Mouse (Mus musculus): ENCODE data around the gene Igf1.

The Igf1 gene

GRCm38 (mm10) chr10:87861104-87861455 is 3.0 kb downstream of the Igf1 start:
- no peak for DNase-seq

DNA sequence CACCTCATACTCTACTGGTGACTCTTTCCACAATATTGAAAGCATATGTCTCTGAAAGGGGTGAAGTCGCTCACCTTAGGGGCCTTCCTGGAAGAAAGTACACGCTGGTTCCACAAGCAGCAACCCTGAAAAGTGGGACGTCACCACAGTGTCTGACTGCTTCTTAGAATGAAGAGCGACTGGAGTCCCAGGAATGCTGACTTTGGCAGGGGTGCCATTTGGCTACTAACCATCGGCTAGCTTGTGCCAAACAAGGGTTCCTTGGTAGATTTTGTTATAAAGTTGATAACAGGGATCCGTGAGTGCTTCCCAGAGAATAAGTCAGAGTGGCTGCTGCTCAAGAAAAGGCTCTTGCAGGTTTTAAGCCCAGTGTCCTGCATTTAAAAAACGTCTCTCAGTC is 4.8 kb downstream of the Igf1 start:
- no peak for DNase-seq

GRCm38 (mm10) chr10:87863326-87863725 is 5.3 kb downstream of the Igf1 start:
- DNase-seq: no peak

DNA sequence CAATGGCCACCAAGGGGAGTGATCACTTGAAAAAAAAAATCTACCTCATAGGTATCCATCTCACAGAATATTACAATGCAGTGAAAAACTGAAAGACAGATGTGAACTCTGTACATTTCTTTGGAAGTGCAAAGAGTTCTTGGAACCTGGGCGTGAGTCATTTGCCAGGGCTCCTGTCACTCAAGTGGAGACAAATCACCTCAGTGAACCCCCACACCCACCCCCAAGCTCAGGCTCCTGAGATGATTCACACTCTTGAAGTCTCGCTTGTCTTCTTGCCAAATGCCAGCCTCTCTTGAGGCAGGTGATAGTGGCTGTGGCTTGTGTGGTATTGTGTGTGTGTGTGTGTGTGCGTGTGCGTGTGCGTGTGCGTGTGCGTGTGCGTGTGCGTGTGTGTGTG is 7.6 kb downstream of the Igf1 start:
- no peak for DNase-seq

DNA sequence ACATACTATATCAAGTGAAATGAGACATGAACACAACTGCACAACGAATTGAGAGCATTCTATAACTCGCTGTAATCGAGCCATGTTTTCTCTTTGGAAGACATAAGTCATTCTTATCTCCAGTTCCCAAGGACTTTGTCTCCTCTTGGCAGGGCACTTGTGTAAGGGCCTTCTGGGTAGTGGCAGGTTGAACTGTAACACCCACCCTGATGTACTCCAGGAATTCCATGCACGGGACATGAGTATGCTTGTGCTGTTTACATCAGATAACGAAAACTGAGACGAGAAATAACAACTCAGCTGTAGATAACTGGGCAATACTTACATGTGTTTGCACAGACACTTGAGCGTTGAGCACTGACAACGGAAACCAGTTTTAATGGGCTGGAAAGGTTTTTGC is 8.4 kb downstream of the Igf1 start:
- DNase-seq: no peak

- no peak for DNase-seq
Observed at GRCm38 (mm10) chr10:87867217-87867616, 9.2 kb downstream of the Igf1 start.

GRCm38 (mm10) chr10:87867631-87868030 is 9.6 kb downstream of the Igf1 start:
- DNase-seq: no peak

DNA sequence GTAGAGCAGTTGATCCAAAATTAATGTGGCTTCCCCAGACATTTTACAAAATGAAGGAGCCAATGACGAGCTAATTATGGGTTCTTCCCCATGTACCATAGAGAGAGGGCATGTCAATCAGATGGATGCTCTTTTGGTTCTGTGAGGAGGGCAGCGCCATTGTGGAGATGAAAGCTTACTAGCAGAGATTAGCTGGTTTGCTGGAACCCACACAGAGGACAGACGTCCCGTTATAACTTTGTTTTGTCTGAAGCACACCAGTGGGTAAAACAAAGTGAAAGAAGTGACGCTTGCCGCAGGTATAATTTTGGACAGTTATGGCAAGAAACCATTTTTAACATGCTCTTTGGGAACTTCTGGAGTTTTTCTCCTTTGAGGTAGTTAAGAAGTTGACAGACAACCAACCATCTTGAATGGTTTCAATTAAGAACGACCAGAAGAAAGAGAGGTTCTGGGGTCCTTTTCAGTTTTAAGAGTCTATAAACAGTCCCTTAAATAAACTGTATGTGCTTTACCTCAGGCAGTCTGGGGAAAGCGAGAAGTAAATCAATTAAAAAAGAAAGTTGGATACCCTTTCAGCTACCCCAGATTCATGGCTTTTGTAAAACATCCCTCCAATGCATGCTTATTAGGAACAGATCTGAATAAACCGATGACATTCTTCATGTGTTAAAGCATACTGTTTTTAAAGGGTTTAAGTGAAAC is 10.4 kb downstream of the Igf1 start:
- no peak for DNase-seq

DNA sequence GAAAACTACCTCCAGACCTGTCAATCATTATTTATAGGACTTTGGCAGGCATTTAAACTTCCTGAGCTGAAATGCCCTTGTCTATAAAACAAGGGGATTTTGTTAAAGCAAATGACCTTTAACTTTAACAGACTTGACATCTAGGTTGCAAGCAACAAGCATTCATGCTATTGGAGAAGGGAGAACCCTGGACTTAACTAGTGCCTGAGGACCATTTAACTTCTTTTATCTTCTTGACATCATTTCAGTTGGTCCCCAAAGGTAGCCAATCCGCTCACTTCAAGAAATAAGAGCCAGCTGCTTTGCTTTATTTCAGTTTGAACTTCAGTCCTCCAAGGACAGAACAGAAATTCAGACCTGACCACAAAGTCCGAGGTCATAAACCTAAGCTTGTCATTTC is 11.1 kb downstream of the Igf1 start:
- no peak for DNase-seq

GRCm38 (mm10) chr10:87869691-87870090 is 11.6 kb downstream of the Igf1 start:
- no peak for DNase-seq

DNA sequence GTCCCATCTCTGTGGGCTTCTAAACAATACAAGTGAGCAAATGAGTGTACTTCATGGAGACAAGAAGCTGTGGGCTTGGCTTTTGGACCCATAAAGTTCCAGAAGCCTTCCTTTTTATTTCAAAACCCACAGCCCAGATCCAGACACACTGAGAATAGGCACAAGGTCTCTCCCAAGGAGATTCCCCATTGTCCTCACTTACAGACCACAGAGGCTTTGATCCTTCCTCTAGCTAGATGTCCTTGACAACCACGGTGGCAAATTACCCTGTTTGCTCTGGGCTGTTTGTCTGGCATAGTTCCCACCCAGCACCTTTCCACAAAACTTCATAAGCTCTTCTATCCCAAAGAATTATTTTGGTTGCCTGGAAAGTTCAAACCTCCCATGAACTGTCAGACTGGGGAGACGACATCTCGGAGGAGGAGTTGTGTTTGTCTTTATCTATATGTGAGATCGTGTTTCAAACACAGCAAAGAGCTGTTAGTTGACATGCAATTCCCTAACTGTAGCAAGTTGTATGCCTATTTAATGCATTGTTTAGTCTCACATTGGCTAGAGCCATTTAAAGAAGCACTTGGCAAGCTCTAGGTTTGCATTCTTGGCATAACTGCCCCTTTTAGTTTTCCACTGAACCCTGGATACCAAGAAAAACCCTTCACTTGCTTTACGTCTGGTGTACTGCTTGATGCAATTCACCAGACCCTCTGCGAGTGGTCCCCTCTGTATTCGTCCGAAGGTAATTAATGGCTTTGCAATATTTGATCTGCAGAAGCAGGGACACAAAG is 14.0 kb downstream of the Igf1 start:
- DNase-seq: no peak

DNA sequence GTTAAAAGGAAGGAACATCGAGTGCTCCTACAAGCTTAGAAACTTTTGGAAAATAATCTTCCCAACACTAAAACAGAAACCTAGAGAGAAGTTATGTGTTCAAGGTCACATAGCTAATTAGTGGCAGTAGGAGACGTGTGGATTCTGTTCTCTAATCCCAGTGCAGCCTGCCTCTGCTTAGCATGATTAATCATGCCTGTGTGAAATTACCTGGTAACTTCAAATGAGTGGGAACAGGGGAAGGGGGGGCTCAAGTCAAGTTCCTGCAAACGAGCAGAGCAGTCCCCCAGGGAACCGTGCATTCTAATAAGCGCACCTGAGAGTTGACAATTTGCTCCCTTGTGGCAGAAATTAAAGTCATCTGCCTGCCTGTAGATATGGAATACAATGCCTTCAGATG is 14.8 kb downstream of the Igf1 start:
- DNase-seq: no peak

DNA sequence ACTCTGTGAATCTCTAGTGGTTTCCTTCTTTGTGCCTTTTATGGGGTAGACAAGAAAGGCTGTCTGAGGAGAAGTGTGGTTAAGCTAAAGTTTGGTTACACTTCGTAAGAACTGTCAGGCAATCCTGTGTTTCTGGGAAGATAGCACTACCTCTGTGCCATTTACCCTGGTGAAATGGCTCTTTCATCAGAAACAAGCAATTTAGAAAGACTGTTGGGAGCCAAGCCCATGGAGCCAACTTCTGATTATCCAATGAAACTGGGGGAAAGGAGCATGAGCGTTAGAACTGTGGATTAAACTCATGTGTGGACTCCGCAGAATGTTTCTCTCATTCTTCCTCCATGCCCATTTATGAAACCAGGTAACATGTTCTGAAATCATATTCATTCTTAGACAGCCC is 15.5 kb downstream of the Igf1 start:
- DNase-seq: no peak

- DNase-seq: no peak
Observed at GRCm38 (mm10) chr10:87880071-87880785, 22.2 kb downstream of the Igf1 start.

DNA sequence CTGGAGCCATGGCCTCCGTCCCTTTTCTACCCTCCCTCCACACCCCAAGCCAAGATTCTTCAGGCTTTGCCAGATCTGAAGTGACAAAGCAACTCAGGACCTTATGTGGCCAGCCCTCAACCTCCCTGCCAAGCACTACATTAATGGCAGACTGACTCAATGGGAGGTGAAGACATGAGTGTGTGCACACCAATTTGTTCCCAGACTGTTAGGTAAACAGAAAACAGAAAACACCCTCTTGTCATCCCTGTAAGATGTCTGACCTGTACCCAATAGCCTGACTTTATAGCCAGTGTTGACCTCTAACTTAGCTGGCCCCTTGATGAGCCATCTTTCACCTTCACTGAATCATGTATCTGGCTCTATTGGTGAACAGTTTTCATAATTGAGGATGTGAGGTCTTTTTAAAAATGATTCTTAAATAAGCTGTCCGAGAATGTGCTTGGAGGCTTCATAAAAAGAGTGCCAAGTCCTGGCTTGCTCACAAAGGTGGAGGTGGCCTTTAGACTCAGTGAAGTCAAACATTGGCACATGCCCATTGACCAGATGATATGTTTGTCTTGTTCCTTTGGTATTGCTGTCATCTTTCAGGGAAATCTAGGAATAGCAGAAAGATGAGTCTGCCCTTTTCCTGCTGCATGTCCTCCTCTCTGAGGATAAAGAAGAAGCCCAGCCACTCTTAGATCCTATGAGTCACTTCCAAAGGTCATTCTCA is 27.4 kb downstream of the Igf1 start:
- no peak for DNase-seq

DNA sequence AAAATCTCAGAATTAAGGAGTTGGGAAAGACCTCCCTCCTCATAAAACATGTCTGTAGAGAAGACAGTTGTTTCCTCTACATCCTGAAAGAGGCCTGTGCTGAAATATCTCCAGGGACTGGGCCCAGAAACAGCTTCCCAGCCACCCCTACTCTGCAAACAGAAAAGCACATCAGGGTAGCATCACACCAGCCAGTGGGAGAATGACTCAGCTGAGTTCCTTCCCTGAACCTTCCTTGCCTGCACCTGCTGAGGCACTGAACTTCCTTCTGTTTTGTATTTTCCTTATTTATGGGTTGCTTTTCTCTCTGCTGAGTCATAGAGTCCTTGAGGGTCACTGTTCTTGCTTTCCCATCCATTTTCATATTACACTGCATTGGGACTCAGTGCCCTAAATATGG is 31.8 kb downstream of the Igf1 start:
- no peak for DNase-seq

- no peak for DNase-seq
Observed at GRCm38 (mm10) chr10:87892256-87892655, 34.2 kb downstream of the Igf1 start.

DNA sequence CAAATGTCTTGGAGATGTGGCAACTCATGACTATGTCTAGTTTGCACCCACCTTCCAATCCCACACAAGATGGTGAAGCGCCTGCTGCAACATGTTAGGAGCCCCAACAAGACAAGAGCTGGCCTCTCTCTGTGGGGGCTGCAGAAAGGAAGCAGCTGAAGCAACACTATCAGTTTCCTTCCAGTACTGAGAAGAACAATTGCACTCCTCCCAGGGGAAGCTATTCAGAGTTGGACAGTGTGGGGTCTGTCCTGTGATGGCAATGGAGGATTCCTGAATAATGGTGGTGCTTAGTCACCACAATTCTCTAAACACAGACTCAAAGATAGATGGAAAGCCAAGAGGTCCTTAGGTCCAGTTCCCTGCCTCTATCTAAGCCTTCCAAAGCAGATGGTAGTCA is 35.2 kb downstream of the Igf1 start:
- DNase-seq: no peak

- DNase-seq: no peak
Observed at GRCm38 (mm10) chr10:87894461-87895120, 36.5 kb downstream of the Igf1 start.

- DNase-seq: no peak
Observed at GRCm38 (mm10) chr10:87895351-87895750, 37.3 kb downstream of the Igf1 start.

DNA sequence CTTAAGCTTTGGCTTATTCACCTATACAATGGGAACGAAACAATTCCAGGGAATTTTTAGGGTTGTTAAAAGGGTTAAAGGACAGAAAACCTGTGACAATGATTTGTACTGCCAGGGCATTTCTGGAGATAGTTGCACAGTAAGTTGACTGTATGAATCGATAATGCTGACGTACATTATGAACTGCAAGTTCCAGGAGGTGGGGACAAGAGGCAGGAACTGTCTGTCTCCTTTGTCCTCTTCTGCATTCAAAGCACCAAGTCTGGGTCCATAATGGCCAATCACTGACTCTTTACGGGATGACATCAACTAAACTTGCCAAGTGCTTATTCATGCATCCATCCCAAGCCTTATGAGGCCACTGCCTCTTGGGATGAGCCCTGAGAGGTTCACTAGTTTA is 39.3 kb downstream of the Igf1 start:
- no peak for DNase-seq

GRCm38 (mm10) chr10:87898826-87899225 is 40.8 kb downstream of the Igf1 start:
- DNase-seq: no peak

DNA sequence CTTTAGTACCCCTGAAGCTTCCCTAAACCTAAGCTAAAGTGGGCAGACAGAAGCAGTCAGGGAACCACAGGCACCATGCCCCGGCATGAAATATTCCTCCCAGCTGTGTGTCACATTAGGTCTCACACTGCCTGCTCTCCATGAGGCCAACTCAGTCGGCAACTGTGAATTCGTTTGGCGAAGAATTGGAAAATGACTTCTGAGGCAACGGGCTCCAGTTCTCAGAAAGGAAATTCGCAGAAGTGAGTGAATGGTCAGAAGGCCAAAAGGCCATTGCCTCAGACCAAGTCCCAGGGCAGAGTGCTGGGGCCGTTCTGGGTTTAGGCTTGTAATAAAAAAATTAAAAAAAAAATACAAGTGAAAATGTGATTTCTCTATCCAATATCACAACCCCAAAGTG is 43.9 kb downstream of the Igf1 start:
- no peak for DNase-seq

Measured in thymus, postnatal 4 days (tissue).